Mouse (Mus musculus) liver, adult (tissue): ENCODE measurements around the gene Wipf3.

ENCODE experiments used
- GATA4 ChIP-seq: IDR thresholded peaks from 2 replicates; pipeline ENCODE4 v1.6.1; 2014; ENCODE audit warnings: mild to moderate bottlenecking, low read length; ENCODE audit not compliant: insufficient replicate concordance

Gene Wipf3

GRCm38 (mm10) chr6:54491074-54491473 lies 61.7 kb downstream of the Wipf3 start:
- TF ChIP-seq GATA4: no peak

- no peak for TF ChIP-seq GATA4
These were observed 64.7 kb downstream of the Wipf3 start for GRCm38 (mm10) chr6:54494097-54494496.

GRCm38 (mm10) chr6:54494612-54495398 lies 65.4 kb downstream of the Wipf3 start:
- TF ChIP-seq GATA4: no peak

GRCm38 (mm10) chr6:54496214-54496613 lies 66.8 kb downstream of the Wipf3 start:
- no peak for TF ChIP-seq GATA4

- no peak for TF ChIP-seq GATA4
These were observed 73.3 kb downstream of the Wipf3 start for GRCm38 (mm10) chr6:54502661-54503115.

- no peak for TF ChIP-seq GATA4
These were observed 76.9 kb downstream of the Wipf3 start for GRCm38 (mm10) chr6:54506318-54506717.

- TF ChIP-seq GATA4: no peak
These were observed 77.6 kb downstream of the Wipf3 start for GRCm38 (mm10) chr6:54507002-54507401.

GRCm38 (mm10) chr6:54507808-54508207 lies 78.4 kb downstream of the Wipf3 start:
- TF ChIP-seq GATA4: no peak

- TF ChIP-seq GATA4: no peak
These were observed 78.9 kb downstream of the Wipf3 start for GRCm38 (mm10) chr6:54508256-54508793.

- TF ChIP-seq GATA4: no peak
These were observed 79.9 kb downstream of the Wipf3 start for GRCm38 (mm10) chr6:54509264-54509663.

GRCm38 (mm10) chr6:54512256-54512655 lies 82.9 kb downstream of the Wipf3 start:
- no peak for TF ChIP-seq GATA4

GRCm38 (mm10) chr6:54516512-54517134 lies 87.2 kb downstream of the Wipf3 start:
- TF ChIP-seq GATA4: no peak

GRCm38 (mm10) chr6:54518758-54519157 lies 89.4 kb downstream of the Wipf3 start:
- TF ChIP-seq GATA4: no peak

GRCm38 (mm10) chr6:54528666-54529065 lies 99.3 kb downstream of the Wipf3 start:
- no peak for TF ChIP-seq GATA4

- TF ChIP-seq GATA4: no peak
These were observed 100.8 kb downstream of the Wipf3 start for GRCm38 (mm10) chr6:54530182-54530581.

GRCm38 (mm10) chr6:54531048-54531481 lies 101.7 kb downstream of the Wipf3 start:
- TF ChIP-seq GATA4: no peak
